Mouse (Mus musculus): ENCODE data around the gene Vmn2r92. TPM values are rescaled to one million over a fixed set of nuclear protein-coding genes. Genes with fewer than 3 reads are reported as not detected.

Gene Vmn2r92
- polyA plus RNA-seq, 1 experiment from 2014 or later: not detected

Other genes with a start within 250 kb of the Vmn2r92 start
- not detected in 2 replicates for gene Fpr-rs4, start 130.2 kb upstream of the Vmn2r92 start, polyA plus RNA-seq (2014; fragmentation: Nextera tagmentation; extraction: Ambion mirVana)
- not detected in 2 replicates for gene Vmn2r124, start 102.5 kb upstream of the Vmn2r92 start, polyA plus RNA-seq (2014; fragmentation: Nextera tagmentation; extraction: Ambion mirVana)
- gene Vmn2r91, start 66.9 kb upstream of the Vmn2r92 start, polyA plus RNA-seq (2014; fragmentation: Nextera tagmentation; extraction: Ambion mirVana): not detected in 2 replicates
- gene Vmn2r94, start 125.9 kb downstream of the Vmn2r92 start, polyA plus RNA-seq (2014; fragmentation: Nextera tagmentation; extraction: Ambion mirVana): not detected in 2 replicates
- not detected in 2 replicates for gene Vmn2r93, start 146.2 kb downstream of the Vmn2r92 start, polyA plus RNA-seq (2014; fragmentation: Nextera tagmentation; extraction: Ambion mirVana)